Mouse (Mus musculus): Measurements from ENCODE around the gene Clns1a. TPM values are rescaled to one million over a fixed set of nuclear protein-coding genes. Genes with fewer than 3 reads are reported as not detected.

Gene Clns1a
- total RNA-seq, 2 experiments from 2014 or later, result 97.6 to 105 TPM

GRCm38 (mm10) chr7:97726778-97727177 is 30.3 kb downstream of the Clns1a start:
- no peak for ATAC-seq (ENCODE audit: poor library complexity, severe bottlenecking)

DNA sequence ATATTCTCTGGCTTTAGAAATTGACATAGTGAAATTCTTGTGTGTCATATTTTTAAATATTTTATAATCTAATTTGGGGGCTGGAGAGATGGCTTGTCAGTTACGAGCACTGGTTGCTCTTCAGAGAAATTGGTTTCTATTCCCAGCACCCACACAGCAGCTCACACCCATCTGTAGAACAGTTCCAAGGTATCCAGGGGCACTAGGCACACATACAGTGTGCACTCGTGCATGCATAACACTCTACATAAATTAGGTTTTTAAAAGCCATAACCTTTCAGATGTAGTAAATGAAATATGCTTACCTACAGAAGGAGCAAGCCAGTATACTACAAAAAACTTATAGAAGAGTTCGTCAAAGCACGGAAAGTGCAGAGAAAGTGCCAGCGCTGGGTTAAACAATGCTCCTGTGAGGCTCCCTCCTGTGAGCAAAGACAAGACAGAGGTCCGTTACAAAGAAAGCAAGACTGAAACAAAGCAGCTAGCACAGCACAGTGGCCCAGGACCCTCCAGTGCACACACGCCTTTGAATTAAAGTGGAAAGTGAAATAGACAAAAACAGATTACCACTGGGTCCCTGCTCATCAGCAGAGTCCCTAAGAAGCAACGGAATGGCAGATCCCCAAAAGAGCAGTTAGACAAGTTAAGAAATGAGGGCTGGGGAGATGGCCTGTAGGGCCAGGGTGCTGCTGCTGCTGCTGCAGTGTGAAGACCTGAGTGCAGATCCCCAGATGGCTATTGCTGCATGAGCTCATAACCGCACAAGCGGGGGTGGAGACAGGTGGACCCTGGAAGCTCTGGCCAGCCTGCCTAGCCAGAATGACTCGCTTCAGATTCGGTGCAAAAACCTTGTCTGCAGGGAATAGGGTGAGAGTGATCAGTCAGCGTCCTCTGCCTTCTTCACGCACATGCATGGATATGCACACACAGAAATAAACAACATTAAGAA is 32.5 kb downstream of the Clns1a start:
- no peak for ATAC-seq (ENCODE audit: poor library complexity, severe bottlenecking)

DNA sequence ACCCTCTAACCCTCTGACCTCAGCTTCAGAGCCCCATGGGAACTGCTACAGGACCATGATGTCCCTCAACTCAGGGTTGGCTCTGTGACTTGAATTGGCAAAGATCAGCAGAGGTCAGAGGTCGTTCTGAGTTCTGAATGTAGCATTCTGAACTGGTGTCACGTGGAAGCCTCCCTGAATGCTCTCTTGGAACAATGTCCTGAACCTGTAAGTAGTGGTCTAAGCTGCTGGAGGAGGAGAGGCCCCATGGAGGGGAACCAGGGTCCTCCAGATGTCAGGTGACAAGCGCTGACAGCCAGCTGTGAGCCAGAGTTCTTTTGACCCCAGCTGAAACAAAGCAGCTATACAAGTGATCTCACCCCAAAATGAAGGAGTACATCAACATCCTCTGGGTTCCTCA is 34.0 kb downstream of the Clns1a start:
- no peak for ATAC-seq (ENCODE audit: poor library complexity, severe bottlenecking)

DNA sequence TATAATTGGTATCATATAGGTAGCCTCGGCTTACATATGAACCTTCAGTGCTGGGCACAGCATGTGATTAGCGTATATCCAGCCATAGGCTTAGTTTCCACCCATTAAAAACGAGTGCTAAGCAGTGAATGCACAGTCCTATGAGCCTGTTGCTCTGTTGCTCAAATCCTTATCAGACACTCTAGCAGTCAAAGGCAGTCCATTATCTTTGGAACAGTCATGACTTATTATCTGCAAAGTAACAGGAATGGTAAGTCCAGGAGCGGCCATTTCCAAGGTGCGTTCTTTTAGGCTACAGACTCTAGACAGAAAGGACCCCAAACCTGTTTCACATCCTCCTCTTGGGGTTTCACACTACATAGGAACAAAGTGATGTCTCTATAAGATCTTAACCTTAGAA is 37.2 kb downstream of the Clns1a start:
- no peak for ATAC-seq (ENCODE audit: poor library complexity, severe bottlenecking)

DNA sequence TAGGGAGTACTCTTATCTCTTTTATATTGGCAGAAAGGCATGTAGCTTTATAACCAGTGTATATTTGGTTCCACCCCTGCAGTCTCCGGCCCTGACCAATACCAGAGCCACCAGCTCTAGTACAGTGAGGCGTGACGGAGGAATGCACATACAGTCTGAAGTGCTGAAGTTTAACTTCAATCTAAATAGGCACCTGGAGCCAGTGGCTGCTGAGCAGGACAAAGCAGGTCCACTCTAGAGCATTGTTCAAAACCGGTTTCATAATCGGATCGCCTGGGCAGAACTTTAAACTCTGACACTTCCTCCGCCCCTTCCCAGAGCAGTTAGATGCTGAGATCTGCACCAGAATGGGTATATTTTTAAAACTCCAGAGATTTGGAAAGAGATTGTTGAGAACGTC is 38.6 kb downstream of the Clns1a start:
- ATAC-seq (ENCODE audit: poor library complexity, severe bottlenecking), result no peak

- no peak for ATAC-seq (ENCODE audit: poor library complexity, severe bottlenecking)
These were observed 39.5 kb downstream of the Clns1a start for GRCm38 (mm10) chr7:97735886-97736420.

DNA sequence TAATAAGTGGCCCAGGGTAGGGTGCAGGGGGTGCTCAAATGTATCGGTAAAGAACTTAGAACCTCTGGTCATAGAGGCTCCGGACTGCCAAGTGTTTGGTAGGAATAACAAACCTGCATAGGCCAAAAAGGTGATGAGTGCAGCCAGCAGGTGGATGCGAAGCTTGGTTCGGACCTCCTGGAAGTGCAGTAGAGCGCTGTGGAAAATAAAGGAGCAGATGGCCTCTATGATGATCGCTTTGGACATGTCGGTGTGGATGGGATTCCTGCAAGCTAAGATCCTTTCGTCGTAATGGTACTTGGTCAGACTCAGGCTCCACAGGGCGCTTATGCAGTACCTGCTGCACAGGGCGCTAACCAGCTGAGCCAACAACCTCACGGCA is 40.8 kb downstream of the Clns1a start:
- ATAC-seq (ENCODE audit: poor library complexity, severe bottlenecking), result peak; percentile 6; the same call in 1 of the 2 replicates

DNA sequence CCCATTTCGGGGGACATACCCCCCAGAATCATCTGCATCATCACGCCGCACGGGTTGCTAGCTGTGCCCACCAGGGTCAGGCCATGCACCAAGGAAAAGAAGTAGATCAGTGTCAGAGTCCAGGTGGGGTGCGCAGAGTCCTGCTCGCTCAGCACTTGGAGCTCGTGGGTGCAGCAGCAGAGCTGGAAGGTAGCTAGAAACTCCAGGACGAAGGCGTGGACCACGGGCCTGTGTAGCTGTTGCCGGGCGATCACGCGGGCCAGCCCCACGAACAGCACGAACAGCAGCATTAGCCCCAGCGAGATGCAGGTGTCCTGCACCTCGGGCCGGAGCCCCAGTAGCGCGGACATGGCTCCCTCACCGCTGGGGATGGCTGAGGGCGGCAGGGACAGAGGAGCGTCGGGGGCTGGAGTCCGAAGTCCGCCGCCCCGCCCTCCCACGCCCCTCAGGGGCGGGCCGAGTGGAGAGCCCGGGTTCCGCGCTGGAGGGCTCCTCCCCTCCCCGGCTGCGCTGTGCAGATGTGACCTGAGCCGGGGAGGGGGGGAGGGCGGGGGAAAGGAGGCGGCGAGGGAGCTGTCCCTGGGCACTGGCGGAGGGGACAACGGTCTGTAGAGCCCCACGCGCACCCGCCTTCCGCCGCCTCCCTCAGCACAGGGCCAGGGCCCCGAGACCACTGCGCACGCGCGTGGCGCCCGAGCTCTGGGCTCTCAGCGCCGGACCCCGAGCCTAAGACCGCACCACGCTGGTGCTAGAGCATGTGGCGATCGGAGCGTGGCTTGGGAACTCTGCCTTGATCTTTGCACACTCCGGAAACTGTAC is 41.4 kb downstream of the Clns1a start, which contains the start of gene Aqp11:
Aqp11 (minus strand) TSS at position 652 of the 819 bp plus-strand sequence.
- peak; percentile 89 for ATAC-seq (ENCODE audit: poor library complexity, severe bottlenecking)

GRCm38 (mm10) chr7:97740948-97741347 is 44.5 kb downstream of the Clns1a start:
- peak; percentile 35 for ATAC-seq (ENCODE audit: poor library complexity, severe bottlenecking)

DNA sequence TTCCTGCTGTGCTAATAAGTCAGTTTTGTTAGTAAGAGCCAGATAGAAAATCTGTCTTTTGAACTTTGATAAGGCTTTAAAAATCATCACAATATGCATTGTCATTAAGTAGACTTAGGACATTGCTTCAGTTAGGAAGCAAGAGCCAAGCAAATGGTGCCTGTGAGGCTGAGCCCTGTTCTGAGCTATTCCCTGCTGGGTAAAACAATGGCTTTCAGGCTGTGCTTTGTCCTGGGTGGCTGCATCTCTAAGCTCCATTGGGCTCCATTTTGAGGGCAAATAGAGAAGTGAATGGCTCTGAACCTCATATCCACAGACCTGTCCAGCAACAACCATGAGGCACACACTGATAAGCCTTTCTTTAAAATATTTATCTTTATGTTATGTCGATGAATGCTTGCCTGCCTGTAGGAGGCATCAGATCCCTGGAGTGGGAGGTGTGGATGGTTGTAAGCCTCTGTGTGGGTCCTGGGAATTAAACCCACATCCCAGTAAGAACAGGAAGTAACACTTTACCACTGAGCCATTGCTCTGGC is 45.4 kb downstream of the Clns1a start:
- no peak for ATAC-seq (ENCODE audit: poor library complexity, severe bottlenecking)

DNA sequence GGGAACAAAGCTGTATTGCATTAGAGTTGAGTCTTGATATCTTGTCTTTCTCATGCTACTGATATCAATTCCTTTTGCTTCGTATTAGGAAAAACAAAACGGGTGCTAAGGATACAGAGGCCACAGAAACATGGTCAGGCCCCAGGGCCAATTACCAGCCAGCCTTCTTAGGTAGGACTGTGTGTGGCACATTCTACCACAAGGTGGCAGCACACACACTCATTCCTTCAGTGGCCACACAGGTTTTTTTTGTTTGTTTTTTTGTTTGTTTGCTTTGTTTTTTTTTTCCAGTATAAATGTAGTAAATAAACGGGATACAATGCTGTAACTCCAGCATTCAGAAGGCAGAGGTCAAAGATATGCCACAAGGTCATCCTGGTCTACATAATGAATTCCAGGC is 48.9 kb downstream of the Clns1a start:
- ATAC-seq (ENCODE audit: poor library complexity, severe bottlenecking), result peak; percentile 39

DNA sequence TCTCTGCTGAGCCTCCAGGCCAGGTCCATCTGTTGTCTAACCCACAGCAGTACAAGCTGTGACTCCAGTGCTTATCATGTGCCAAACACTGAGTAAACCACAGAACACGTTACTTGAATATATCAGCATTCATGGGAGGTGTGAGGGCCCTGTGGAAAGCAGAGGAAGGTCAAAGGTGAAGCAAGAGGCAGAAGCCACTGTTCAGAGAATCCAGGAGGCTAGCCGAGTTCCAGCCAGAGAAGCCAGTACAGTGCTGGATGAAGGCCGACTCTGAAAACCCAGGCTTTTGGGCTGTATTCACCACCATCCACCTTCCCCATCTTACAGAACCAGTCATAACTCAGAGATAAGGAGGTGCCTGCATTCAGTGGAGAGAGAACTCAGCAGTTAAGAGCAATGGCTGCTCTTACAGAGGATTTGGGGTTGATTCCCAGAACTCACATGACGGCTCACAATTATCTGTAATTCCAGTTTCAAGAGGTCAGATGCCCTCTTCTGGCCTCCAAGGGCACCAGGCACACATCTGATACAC is 50.8 kb downstream of the Clns1a start:
- no peak for ATAC-seq (ENCODE audit: poor library complexity, severe bottlenecking)

DNA sequence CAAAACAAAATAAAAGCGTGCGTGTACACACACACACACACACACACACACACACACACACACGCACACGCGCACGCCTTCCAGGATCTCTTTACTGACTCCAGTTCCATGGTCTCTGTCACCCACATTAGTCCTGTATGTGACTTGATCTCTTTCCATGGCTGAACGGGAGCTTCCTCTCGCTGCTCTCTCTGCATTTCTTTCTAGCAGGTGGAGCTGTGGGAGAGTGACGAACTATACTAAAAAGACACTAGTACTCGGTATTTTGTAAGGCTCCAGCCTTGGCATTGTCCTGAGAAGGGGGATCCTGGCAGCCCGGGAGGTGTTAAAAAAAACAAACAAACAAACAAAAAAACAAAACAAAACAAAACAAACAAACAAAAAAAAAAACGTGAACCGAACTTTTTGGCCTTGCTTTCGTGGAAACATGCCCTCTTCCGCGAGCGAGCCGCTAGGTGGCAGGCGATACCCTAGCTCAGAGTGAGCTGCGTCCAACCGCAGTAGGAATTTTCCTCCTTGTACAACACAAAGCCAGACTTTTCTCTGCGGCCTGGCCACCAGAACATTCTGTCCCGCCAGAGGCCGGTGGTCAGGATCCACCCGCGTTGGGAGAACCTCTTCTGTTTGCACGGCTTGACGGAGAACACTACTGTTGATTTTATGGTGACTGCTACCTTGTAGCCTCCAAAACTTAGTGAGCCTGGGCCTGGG is 51.5 kb downstream of the Clns1a start:
- peak; percentile 72 for ATAC-seq (ENCODE audit: poor library complexity, severe bottlenecking)

DNA sequence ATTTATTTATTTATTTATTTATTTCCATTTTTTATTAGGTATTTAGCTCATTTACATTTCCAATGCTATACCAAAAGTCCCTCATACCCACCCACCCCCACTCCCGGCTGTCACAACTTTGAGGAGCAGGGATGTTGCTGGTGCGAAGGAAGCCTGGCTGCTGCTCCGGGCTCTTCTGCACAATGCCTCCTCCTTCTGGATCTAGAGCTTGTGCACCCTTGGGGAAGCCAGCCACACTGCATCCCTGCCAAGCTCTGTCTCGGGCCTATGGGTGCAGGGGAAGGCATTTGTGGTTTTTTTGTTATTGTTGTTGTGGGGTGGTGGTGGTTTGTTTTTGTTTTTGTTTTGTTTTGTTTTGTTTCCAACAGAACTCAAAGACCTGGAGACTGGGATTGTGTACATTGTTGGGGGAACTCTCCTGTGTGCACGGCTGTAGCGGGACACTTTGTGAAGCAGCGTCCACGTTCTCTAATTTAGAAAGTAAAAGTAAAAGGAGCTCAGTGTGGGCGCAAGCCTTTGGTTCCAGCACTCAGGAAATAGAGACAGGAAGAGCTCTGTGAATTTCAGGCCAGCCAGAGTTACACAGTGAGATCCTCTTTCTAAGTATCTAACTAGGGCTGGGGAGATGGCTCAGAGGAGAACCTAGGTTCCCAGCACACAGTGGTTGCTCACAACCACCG is 52.2 kb downstream of the Clns1a start:
- peak; percentile 67 for ATAC-seq (ENCODE audit: poor library complexity, severe bottlenecking)

DNA sequence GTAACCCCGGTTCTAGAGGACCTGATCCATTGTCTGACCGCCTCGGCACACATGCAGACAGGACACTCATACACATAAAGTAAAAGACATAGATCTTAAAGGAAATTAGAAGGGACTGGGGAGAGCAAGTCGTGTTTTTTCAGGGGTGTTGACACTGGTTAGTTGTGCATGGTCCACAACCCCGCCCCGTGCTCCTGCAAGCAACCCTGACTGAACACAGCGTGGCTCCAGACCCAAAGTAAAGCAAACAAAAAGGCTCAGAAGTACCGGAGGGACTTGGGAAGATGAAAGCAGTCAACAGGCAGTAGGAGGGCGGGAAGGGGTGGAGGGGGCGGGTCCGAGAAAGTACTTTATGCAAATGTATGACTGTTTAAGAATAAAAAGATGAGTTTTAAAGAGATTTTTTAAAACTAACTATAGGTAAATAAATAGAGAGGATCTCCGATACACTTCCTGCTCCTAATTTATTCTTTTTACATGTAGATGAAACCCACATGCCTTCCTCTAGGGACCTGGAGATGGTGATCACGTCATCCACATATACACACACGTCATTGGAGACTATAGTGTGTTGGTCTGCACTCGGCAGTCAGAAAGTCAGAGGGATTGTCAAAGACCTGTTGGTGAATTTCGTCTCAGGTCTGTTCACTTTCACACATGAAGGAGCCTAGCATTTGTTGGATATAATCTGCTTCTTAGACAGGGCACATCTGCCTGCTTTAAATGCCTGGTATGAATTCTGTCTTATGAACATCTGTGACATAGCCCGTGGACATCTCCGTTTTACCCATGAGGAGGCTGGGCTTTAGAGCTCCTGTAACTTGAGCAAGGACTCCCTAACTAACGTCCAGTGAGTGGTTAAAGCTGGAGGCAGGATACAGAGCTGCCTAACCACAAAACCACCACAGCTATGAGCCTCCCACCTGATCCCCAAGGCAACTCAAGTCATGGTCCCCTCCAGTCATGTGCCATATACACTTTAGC is 53.1 kb downstream of the Clns1a start:
- ATAC-seq (ENCODE audit: poor library complexity, severe bottlenecking), result peak; percentile 40

- ATAC-seq (ENCODE audit: poor library complexity, severe bottlenecking), result peak; percentile 90
These were observed 60.8 kb downstream of the Clns1a start for GRCm38 (mm10) chr7:97756967-97757881.

DNA sequence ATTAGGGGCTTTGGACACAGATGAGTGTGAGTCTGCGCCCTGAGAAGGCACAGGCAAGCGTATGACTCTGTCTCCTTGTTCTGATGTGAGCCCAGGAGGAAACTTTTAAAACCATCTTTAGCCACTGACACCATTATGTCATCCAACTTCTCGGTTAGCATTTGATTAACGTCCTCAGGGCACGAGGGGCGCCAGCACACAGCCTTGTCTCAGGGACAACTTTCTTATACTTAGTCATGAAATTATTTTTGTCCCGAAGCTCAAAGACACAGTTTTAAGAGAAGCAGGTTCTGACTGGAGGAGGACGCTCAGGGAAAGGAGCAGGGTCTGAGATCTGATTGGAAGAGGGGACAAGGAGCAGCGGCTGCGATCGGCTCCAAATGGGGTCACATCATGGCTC is 68.2 kb downstream of the Clns1a start:
- no peak for ATAC-seq (ENCODE audit: poor library complexity, severe bottlenecking)

Data from megakaryocyte, adult 5-6 weeks (primary cell).